Mouse (Mus musculus): ENCODE measurements at regions not wholly inside any gene's neighbourhood (a gene's known extent, or its start where the extent isn't known, plus 50 kb on each side); places are given as distances from the start of the nearest gene placed in this dataset. TPM values are rescaled to one million over a fixed set of nuclear protein-coding genes. Genes with fewer than 3 reads are reported as not detected.

DNA sequence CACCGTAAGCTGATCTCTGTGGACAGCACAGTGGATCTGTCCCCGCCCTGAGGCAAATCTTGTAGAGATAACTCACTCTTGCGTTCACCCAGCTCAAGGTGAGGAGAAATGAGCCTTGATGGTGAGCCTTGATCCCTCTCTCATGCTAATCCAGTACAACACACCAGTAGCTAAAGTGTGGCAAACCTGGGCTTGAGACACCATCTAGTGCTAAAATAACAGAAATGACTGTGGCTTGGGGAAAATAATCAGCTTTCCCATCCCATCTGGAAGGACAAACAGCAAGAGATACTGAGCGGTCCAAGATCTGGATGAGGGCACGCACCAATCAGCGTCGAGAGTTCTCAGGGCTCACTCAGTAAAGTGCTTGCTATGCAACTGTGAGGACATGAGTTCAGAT lies 50.9 kb upstream of the Cbln4 start:
- no peak for DNase-seq

DNA sequence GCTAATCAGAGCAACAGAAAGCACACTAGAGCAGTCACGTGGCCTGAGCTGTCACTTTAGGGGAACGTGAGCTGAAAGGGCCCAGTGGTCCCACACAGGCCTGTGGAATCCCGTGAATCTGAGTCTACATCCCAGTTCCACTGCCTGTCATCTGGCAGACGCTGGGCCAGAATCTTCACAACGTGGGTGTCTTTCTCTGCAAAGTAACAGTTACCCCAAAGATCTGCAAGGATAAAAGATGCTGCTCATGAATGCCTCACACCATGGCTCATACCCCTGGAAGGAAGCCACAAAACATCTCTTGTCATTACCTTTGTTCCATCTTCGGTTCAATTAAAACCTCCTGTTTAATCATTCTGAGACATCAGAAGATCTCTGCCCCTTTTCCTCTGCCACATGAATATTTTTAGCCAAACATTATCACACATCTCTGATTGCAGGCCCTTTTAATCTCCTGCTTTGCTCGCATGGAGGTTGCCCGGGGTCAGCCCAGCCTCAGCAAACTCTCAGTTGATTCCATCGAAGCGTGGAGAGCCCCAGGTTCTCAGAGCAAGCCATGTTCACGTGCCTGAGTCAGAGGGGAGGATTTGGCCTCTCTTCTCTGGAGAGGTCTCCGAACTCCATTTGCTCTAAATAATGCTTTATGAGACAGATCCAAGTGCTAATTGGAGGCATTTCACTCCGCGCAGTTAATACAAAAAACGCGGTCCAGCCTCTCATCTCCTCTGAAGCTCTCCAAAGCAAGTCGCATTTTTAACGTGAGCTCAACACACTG lies 60.8 kb upstream of the Cbln4 start:
- DNase-seq, result no peak

DNA sequence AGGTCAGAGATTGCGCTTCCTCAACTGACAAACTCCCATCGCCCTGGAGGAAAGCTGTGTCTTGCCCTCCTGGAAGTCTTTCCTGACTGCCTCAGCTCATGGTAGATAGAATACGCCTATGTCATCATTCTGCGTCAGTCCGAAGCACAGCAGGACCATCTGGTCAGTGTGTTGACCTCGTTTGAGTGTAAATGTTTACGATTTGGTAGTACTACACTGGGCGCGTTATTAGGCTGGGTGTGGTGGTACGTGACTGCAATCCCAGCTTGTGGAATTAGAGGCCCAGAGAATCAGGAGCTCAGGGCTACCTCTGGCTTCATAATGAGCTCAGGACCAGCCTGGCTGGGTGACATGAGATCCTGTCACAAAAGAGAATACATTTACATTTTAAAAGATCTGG lies 62.0 kb upstream of the Cbln4 start:
- no peak for DNase-seq

DNA sequence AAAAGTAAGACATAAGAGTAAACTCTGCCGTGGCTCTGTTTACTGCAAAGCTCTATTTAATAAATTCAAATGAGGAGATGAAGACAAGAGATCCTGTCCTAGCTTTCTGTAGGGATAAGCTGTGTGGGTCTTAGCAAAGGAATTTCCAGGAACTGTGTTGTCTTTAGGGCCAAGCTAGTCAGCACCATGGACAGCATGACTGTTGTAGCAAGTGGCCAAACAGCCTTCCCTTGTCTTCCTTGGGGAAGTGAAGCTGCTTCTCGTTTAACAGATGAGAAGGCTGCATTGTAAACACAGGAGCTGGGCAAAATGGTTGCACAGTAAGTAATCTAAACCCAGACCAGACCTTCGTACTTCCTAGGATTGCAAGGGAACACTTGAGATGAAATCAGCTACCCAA lies 67.4 kb upstream of the Cbln4 start:
- peak; percentile 27 for DNase-seq

DNA sequence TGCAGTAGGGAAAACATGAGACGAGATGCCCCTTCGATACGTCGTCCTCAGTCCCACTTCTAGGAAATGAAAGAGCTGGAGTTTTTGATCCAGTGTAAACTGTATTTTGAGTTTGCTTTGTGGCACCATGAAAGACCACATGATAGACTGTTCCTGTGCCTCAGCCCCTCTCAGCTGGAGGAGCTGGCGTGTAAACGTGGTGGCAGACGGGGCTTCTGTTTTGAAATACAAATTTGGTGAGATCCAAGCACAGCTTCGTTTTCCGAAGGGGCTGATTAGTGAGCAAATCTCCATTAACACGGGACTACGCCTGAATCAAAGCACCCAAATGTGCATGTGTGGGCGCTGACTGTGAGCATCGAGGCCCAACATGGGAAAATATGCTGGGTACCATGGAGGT lies 70.4 kb upstream of the Cbln4 start:
- DNase-seq, result no peak

DNA sequence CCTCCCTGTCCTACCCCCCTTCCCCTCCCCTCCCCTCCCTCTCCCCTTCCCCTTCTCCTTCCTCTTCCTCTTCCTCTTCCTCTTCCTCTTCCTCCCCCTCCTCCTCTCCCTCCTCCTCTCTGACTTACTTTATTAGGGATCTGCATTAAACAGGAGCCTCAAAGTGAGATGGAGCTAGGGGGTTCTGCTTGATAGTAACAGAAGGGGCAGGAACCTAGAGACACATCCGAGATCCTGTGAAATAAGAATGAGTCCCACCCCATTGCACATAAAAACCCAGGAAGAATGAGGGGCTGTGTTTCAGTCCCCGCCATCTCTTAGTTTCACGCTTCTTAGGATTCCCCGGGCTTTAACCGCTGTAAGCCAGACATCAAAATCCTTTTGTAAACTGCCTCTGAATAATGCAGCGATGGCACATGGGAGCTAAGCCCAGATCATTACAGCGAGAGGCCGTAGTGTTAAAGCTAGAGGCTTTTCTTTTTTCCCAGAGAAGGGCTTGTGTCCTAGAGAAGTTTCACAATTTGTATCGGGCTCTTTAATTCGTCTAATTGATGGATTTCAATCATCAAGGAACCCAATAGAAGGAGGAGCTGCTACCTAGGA lies 72.4 kb upstream of the Cbln4 start:
- DNase-seq, result no peak

DNA sequence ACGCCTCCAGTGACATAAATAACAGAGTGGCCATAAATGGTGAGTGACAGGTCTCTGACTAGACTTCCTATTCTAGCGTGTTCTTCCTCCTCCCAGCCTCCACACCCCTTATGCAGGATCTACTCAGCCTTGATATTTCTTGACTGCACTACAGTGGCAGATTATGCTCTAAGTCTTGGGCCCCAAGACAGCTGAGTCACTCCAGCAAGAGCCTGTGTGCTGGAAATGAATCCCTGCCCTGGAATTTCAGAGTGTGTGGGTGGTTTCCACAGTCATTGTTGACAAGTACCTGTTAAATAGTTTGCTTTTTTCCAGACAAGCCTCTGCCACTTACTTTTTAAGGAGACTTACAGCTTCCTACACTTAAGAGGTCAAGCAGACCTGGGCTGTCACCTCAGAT lies 84.3 kb upstream of the Cbln4 start:
- DNase-seq, result no peak

DNA sequence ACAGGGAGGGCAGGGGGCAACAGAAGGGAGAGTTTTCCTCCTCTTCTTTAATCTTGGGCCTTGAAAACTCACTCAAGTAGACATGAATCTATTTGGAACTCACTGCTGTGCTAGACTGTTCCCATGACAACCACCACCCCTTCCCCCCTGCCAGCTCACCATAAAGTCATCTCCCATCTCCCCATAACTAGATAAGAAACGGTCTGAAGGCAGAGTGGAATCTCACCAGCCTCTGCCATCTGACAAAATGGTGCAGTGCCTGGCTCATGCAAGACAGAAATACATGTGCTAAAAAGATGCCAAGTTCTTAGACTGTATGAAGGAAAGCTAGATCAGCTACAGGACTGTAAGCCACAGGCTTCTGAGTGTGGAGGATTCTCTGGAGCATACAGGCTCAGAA lies 88.0 kb upstream of the Cbln4 start:
- DNase-seq, result no peak

DNA sequence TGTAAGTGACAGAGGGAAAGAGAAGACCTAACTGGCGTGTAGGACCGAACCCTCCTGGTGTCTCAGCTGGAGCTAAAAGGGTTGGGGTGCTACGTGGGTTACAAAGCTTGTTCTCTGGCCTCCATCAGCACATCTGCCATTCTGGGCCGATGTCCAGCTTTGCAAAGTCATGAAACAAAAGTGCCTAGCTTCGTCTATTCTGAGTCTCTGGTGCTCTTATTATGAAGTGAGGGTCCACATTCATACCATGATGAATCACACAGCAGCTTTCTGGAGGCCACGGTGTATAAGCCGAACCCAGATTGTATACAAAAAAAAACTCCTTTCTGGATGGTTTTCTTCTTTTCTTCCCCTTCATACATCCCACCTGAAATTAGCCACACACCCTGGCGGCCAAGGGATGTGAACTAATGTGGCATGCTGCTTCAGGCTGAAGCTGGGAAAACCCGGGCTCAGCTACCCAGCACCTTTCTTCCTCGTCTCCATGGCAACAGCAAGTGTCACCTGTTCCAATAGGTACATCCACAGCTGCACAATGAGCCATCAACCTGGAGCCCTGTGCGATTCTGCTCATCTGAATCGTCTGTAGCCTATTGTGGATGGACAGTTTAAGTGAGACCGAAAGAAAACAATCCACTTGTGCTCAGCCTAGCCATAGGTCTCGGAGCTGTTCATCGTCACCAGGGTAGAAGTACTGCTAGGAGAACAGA lies 89.5 kb upstream of the Cbln4 start:
- DNase-seq, result peak; percentile 2

DNA sequence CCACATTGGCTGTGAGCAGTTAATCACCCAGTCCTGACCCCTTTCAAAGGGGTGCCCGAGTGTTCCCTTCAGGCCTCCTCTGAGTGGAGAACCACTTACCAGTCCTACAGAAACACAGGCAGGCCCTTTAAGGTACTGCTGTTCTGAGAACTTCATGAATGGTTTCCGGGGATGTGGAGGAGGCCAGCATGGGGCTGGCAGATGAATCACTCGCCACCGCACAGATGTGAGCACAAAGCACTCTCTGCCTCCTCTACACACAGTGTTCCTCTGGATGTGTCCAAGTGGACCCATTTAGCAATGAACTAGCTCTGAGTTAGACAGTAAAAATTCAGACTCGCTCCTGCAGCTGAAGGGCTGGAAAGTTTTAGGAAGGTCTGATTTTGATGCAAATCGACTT lies 96.8 kb upstream of the Cbln4 start:
- DNase-seq, result no peak

DNA sequence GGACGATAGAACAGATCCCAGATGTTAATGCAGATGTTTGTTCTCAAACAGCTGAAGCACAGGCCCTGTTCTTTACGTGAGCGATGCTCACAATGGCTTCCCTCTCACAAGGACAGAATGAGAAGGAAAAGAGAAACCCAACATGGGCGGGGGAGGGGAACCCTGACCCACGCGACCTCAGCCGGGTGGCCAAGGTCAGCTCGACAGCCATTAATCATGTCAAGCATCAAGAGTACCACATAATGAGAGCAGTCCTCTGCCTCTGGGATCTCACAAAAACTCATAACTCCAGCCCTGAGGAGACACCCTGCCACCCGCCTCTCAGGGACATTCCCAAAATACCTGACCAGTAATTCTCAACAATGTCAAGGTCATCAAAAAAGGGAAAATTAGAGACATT lies 100.0 kb upstream of the Cbln4 start:
- peak; percentile 10 for DNase-seq

DNA sequence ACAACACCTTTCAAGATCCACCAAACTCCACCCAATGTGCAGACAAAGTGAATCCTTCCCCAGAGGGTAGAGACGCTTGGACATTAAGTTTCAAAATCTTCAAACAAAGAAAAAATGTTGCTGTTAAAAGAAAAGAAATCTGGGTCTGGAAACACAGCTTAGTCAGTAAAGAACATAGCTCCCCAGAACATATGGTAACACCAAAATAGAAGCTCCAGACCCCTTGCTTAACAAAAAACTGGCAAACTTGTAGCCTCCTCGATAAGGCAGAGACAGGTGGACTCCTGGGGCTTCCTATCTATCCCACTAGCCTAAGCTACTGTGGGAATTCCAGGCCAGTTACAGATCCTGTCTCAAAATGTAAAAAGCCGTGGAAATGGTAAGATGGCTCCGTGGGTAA lies 99.6 kb upstream of the Mc3r start:
- no peak for DNase-seq

DNA sequence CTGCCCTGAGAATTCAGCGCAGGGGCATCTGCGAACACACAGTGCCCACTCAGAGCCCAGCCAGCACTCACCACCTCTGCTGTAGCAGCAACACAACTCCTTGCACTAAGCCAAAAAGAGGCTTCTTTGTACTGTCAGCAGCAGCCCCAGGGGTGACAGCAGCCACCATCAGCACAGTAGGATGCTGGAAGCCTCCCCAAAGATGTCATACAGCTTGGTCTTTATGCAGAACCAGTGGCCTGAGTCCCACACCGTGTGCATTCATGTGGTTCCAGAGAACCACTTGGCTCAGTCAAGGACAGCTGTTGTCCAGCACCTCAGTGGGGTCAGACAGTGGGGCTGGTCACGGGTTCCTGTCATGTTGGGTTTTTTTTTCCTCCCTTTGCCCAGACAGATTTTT lies 98.6 kb upstream of the Mc3r start:
- no peak for DNase-seq

DNA sequence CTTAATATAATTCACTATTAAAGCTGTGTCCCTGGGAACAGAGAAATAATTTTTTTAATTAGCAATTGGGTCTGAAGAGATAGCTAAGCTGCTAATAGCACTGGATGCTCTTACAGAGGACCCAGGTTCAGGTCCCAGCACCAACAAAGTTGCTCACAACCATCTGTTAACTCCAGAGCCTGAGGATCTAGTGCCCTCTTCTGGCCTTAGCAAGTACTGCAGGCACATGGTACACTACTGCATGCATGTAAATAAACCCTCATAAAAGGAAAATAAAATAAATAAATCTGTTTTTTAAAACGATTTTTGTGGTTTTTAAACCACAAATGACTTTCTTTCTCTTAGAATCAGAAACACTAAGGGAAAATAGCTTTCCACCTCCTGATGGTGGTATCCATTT lies 97.4 kb upstream of the Mc3r start:
- DNase-seq, result no peak

DNA sequence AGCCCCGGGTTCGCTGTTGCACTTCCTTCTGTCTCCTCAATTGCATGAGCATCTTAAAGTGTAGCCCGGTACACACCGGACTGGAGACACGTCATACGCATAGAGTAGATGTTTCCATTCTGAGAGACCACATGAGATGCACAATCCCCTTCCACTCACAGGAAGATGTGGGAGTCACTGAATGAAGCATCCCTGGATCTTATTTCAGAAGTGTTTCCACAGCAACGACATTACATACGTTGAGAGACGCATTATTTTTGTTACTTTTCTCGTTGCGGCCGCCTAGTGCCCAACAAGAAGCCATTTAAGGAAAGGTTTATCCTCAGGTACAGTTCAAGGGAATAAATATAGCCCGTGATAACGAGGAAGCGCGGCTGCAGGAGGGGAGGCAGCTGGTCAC lies 88.4 kb upstream of the Mc3r start:
- DNase-seq, result no peak

DNA sequence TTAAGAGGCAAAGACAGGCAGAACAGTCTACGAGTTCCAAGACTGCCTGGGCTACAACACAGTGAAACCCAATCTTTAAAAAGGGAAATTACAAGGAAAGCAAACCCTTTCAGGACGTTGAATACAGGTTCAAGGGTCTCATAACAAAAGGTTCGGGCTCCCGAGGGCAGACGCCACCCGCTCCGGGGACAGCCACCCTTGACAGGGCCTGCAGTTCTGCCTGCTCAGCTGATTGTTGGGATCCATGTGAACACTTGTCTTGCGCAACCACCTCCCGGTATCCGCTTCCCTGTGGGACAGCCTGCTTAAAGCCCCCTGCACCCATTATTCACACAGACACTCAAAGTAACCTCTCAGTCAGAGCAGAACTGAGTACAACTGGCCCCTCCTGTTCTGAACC lies 70.9 kb upstream of the Mc3r start:
- DNase-seq, result no peak

DNA sequence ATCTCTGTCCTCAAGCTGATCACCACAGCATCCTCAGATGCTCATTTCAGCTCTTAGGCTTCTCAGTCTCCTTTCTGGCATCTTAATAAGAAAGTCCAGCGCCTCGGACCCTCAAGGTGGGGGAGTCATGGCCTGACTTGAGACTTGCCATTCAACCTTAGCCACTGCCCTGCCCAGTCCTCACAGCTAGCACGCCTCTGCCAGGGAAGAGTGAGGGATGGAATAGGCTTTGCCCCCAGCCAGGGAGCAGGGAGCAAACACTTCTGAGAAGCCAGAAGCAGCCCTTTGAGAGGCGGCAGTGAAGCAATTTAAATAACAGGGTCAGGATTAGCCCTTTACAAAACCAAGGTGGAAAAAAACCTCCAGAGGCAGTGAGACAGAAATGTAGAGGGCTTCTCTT lies 69.0 kb upstream of the Mc3r start:
- DNase-seq, result no peak

DNA sequence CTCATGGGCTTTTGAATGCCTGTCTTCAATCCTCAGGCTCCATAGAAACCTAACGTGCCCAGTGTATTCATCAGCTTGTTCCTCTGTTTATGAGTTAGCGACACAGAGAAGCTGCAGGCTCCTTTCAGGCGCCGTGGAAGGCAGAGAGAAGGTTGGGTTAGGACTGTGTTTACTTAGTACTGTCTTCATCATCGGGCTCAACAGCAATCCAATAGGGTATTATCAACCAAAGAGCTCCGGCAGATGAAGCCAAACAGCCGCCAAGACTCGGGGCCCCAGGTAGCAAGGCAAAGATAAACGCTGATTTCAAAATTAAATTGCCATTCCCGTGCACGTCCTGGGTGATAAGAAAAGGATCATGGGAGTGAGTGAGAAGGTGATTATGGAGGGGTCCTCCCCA lies 50.5 kb upstream of the Mc3r start:
- DNase-seq, result no peak

Small RNA genes lying in the stretch of these regions (microRNA-seq; reads per million reads assigned to microRNA genes)
- not detected for gene Gm44301
